25 mouse cellular contexts compared by ENCODE assay signal in genomic region chr16:31101352-31101751, GRCm38 (mm10).
"Had no signal": no experiment of that assay in that cellular context is flagged by ENCODE, and none has a peak within 500 bp of the region (broad histone marks: within the 10 kb centered on the region; RNA-seq: fewer than 3 reads in every experiment).

No protein-coding gene starts in this region.

- DNase-seq: kidney, postnatal 25 days; layer of hippocampus, adult 9-11 months; liver; lung, adult 18-20 months; lung, postnatal 10 days; lung, postnatal 36 days; right cerebral cortex, adult 18-20 months; right cerebral cortex, postnatal 14 days; right cerebral cortex, postnatal 4 days; thymus, adult 2 months; thymus, postnatal 14 days; thymus, postnatal 4 days had no signal

- ATAC-seq: liver, embryonic 12.5 days; midbrain, embryonic 13.5 days; midbrain, embryonic 16.5 days had no signal

- H3K9me3 ChIP-seq: limb, embryonic 10.5 days; limb, embryonic 13.5 days; liver, embryonic 12.5 days; liver, embryonic 15.5 days; lung, embryonic 15.5 days; megakaryocyte, embryonic 14.5 days; midbrain, embryonic 10.5 days; midbrain, embryonic 13.5 days had no signal

- H3K9ac ChIP-seq: limb, embryonic 13.5 days; liver, embryonic 12.5 days; liver, embryonic 15.5 days; lung, embryonic 15.5 days; midbrain, embryonic 13.5 days had no signal

- H3K4me1 ChIP-seq: limb, embryonic 10.5 days; limb, embryonic 13.5 days; liver, embryonic 12.5 days; liver, embryonic 15.5 days; lung, embryonic 15.5 days; megakaryocyte, embryonic 14.5 days; midbrain, embryonic 10.5 days; midbrain, embryonic 13.5 days had no signal

- H3K4me2 ChIP-seq: limb, embryonic 13.5 days; liver, embryonic 12.5 days; liver, embryonic 15.5 days; lung, embryonic 15.5 days; midbrain, embryonic 13.5 days had no signal

- H3K4me3 ChIP-seq: layer of hippocampus, adult 2 months; limb, embryonic 10.5 days; limb, embryonic 13.5 days; liver, embryonic 12.5 days; liver, embryonic 15.5 days; lung, embryonic 15.5 days; megakaryocyte, embryonic 14.5 days; midbrain, embryonic 10.5 days; midbrain, embryonic 13.5 days; myocyte had no signal

- H3K27ac ChIP-seq: kidney, postnatal 0 days; layer of hippocampus, adult 2 months; limb, embryonic 10.5 days; limb, embryonic 13.5 days; liver, embryonic 12.5 days; liver, embryonic 15.5 days; lung, embryonic 15.5 days; midbrain, embryonic 10.5 days; midbrain, embryonic 13.5 days; stomach, postnatal 0 days had no signal

- H3K27me3 ChIP-seq: limb, embryonic 13.5 days; liver, embryonic 12.5 days; liver, embryonic 15.5 days; lung, embryonic 15.5 days; megakaryocyte, embryonic 14.5 days; midbrain, embryonic 13.5 days had no signal
